Mouse (Mus musculus) brain, embryonic 14.5 days (tissue): Measurements from ENCODE around the gene Shtn1.

Experiments
- CTCF ChIP-seq: fragments of 200-500 bp; IDR thresholded peaks from 2 replicates; pipeline ENCODE4 v1.5.1; 2012; ENCODE audit warnings: inconsistent platforms, mild to moderate bottlenecking, moderate library complexity, borderline replicate concordance; ENCODE audit not compliant: insufficient read depth, insufficient read length; ENCODE audit errors: extremely low read depth
- POLR2A ChIP-seq: fragments of 200-500 bp; IDR thresholded peaks from 2 replicates; pipeline ENCODE4 v1.6.1; 2012; ENCODE audit warnings: mild to moderate bottlenecking, inconsistent platforms, borderline replicate concordance; ENCODE audit not compliant: poor library complexity, insufficient read depth, insufficient read length, severe bottlenecking; ENCODE audit errors: extremely low read depth

GRCm38 (mm10) chr19:59071979-59072378, 3.9 kb downstream of the Shtn1 start:
- TF ChIP-seq CTCF (no peak), POLR2A (no peak)
